Mouse (Mus musculus): Measurements from ENCODE around the gene Asic4. TPM values are rescaled to one million over a fixed set of nuclear protein-coding genes. Genes with fewer than 3 reads are reported as not detected.

Gene Asic4
- polyA plus RNA-seq, 1 experiment from 2014 or later = 1.00 TPM

DNA sequence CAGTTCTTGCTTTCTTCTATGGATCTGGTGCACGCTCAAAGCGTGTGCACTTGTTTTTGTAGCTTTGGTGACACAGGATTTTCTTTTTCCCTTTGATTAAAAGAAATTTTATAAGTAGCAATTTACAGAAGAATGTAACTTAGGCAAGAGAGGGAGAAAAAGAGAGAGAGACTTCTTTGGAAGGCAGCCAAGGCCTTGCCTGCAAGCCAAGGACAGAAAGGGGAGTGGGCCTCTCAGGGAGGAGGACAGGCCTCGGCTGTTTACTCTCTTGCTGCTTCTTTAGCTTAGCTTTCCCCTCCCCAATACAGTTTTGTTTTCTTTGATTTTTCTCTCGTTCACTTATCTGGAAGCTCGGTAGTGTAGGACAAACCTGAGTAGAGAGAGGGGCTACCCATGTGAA lies 69.3 kb downstream of the Asic4 start:
- H3K27ac ChIP-seq (ENCODE audit: low read length) = peak overlapping the region; percentile 95
- H3K27me3 ChIP-seq (ENCODE audit: insufficient read depth, low read length) = no peaks in the 10 kb centered on the region
- H3K4me3 ChIP-seq (ENCODE audit: low read length) = no peak overlapping the region
- WGBS = 51% methylated on average over 5 of the region's 5 CpGs
- H3K36me3 ChIP-seq (ENCODE audit: insufficient read depth, low read length) = no peaks in the 10 kb centered on the region
- ATAC-seq (ENCODE audit: low FRiP score, low TSS enrichment) = no peak
- peaks cover 16% of the 10 kb centered on the region for H3K4me1 ChIP-seq (ENCODE audit: insufficient read depth, low read length)
- peak overlapping the region; percentile 29 for H3K9ac ChIP-seq (replicated peaks; ENCODE audit: low read length)
- H3K9me3 ChIP-seq (ENCODE audit: low read length) = no peaks in the 10 kb centered on the region
- no peak overlapping the region for H3K4me2 ChIP-seq (replicated peaks; ENCODE audit: low read depth, low read length)

- Histone ChIP-seq H3K4me2 (replicated peaks; ENCODE audit: low read depth, low read length) (peak within 1 kb of the TSS; percentile 76), H3K36me3 (ENCODE audit: insufficient read depth, low read length) (peaks cover 8% of the 10 kb centered on the region; the same call in 1 of the 2 replicates), H3K9me3 (ENCODE audit: low read length) (no peaks in the 10 kb centered on the region), H3K9ac (replicated peaks; ENCODE audit: low read length) (peak within 1 kb of the TSS; percentile 64), H3K27me3 (ENCODE audit: insufficient read depth, low read length) (no peaks in the 10 kb centered on the region), H3K4me1 (ENCODE audit: insufficient read depth, low read length) (peaks cover 16% of the 10 kb centered on the region), H3K4me3 (ENCODE audit: low read length) (peak within 1 kb of the TSS; percentile 66), H3K27ac (ENCODE audit: low read length) (peak within 1 kb of the TSS; percentile 95)
- peak; percentile 98 for ATAC-seq (ENCODE audit: low FRiP score, low TSS enrichment)
- under 1% methylated on average over 46 of the region's 46 CpGs for WGBS
These were observed 71.2 kb downstream of the Asic4 start, which contains the start of gene Stk11ip for GRCm38 (mm10) chr1:75521321-75522031. TSS of gene Stk11ip (plus strand) at chr1:75521529.

Other genes starting within 250 kb of the Asic4 start
- 57.4 and 63.8 TPM in 2 replicates for gene Glb1l, start 239.6 kb upstream of the Asic4 start, polyA plus RNA-seq (2015; fragmentation: Nextera tagmentation; extraction: Ambion mirVana)
- 153 and 169 TPM in 2 replicates for gene Stk16, start 239.6 kb upstream of the Asic4 start, polyA plus RNA-seq (2015; fragmentation: Nextera tagmentation; extraction: Ambion mirVana)
- gene Tuba4a, start 230.6 kb upstream of the Asic4 start, polyA plus RNA-seq (2015; fragmentation: Nextera tagmentation; extraction: Ambion mirVana) = 96.3 and 102 TPM in 2 replicates
- gene A630095N17Rik, start 218.3 kb upstream of the Asic4 start, polyA plus RNA-seq (2015; fragmentation: Nextera tagmentation; extraction: Ambion mirVana) = not detected in 2 replicates
- gene Dnajb2, start 214.0 kb upstream of the Asic4 start, polyA plus RNA-seq (2015; fragmentation: Nextera tagmentation; extraction: Ambion mirVana) = 41.3 and 45.7 TPM in 2 replicates
- gene Ptprn, start 185.9 kb upstream of the Asic4 start, polyA plus RNA-seq (2015; fragmentation: Nextera tagmentation; extraction: Ambion mirVana) = 0.54 and 0.87 TPM in 2 replicates
- 1.0 and 3.0 TPM in 2 replicates for gene Resp18, start 172.0 kb upstream of the Asic4 start, polyA plus RNA-seq (2015; fragmentation: Nextera tagmentation; extraction: Ambion mirVana)
- gene Dnpep, start 132.4 kb upstream of the Asic4 start, polyA plus RNA-seq (2015; fragmentation: Nextera tagmentation; extraction: Ambion mirVana) = 168 and 184 TPM in 2 replicates
- gene Des, start 90.1 kb upstream of the Asic4 start, polyA plus RNA-seq (2015; fragmentation: Nextera tagmentation; extraction: Ambion mirVana) = 41.6 and 53.6 TPM in 2 replicates
- 61.4 and 61.5 TPM in 2 replicates for gene Speg, start 75.1 kb upstream of the Asic4 start, polyA plus RNA-seq (2015; fragmentation: Nextera tagmentation; extraction: Ambion mirVana)
- gene Gmppa, start 14.5 kb upstream of the Asic4 start, polyA plus RNA-seq (2015; fragmentation: Nextera tagmentation; extraction: Ambion mirVana) = 91.4 and 91.6 TPM in 2 replicates
- gene Chpf, start 28.9 kb downstream of the Asic4 start, polyA plus RNA-seq (2015; fragmentation: Nextera tagmentation; extraction: Ambion mirVana) = 37.9 and 38.6 TPM in 2 replicates
- 0.77 and 0.99 TPM in 2 replicates for gene Tmem198, start 29.1 kb downstream of the Asic4 start, polyA plus RNA-seq (2015; fragmentation: Nextera tagmentation; extraction: Ambion mirVana)
- gene Obsl1, start 56.0 kb downstream of the Asic4 start, polyA plus RNA-seq (2015; fragmentation: Nextera tagmentation; extraction: Ambion mirVana) = 55.7 and 60.9 TPM in 2 replicates
- 7.8 and 10.7 TPM in 2 replicates for gene Inha, start 56.6 kb downstream of the Asic4 start, polyA plus RNA-seq (2015; fragmentation: Nextera tagmentation; extraction: Ambion mirVana)
- gene Stk11ip, start 71.1 kb downstream of the Asic4 start, polyA plus RNA-seq (2015; fragmentation: Nextera tagmentation; extraction: Ambion mirVana) = 28.8 and 30.6 TPM in 2 replicates
- 24.5 and 24.9 TPM in 2 replicates for gene Slc4a3, start 95.8 kb downstream of the Asic4 start, polyA plus RNA-seq (2015; fragmentation: Nextera tagmentation; extraction: Ambion mirVana)

All from kidney, embryonic 16.5 days (tissue).